Mouse (Mus musculus) forebrain, postnatal 0 days (tissue): ENCODE data around the gene Rspo4. TPM values are rescaled to one million over a fixed set of nuclear protein-coding genes. Genes with fewer than 3 reads are reported as not detected.

Experiments
- ATAC-seq: fragments of 200-750 bp; cut with Nextera tagmentation; 2 replicates; pipeline ENCODE4 v1.8.0; 2017; ENCODE audit warnings: mild to moderate bottlenecking, moderate library complexity
- DNase-seq: peaks from one replicate; pipeline ENCODE4 v3.0.0-alpha.2; 2015
- H3K27ac ChIP-seq: fragments of 300-500 bp; sonication (generic); 2 replicates; pipeline ENCODE4 v1.5.1; 2014; ENCODE audit warnings: low read depth, mild to moderate bottlenecking, antibody characterized with exemption, low read length, moderate library complexity, mixed read lengths
- H3K27me3 ChIP-seq: fragments of 300-500 bp; sonication (generic); 2 replicates; pipeline ENCODE4 v1.6.1; 2014; ENCODE audit warnings: mild to moderate bottlenecking, low read length, mixed read lengths; ENCODE audit not compliant: insufficient read depth
- H3K36me3 ChIP-seq: fragments of 300-500 bp; sonication (generic); 2 replicates; pipeline ENCODE4 v1.6.1; 2014; ENCODE audit warnings: mild to moderate bottlenecking, moderate library complexity; ENCODE audit not compliant: insufficient read depth
- H3K4me1 ChIP-seq: fragments of 300-500 bp; sonication (generic); 2 replicates; pipeline ENCODE4 v1.6.1; 2014; ENCODE audit warnings: antibody characterized with exemption; ENCODE audit not compliant: insufficient read depth
- H3K4me2 ChIP-seq: fragments of 300-500 bp; sonication (generic); 2 replicates; pipeline ENCODE4 v1.6.1; 2014; ENCODE audit warnings: low read depth, mild to moderate bottlenecking, moderate library complexity
- H3K4me3 ChIP-seq: fragments of 300-500 bp; sonication (generic); 2 replicates; pipeline ENCODE4 v1.5.1; 2014; ENCODE audit warnings: low read depth, low read length, mixed read lengths
- H3K9ac ChIP-seq: fragments of 300-500 bp; sonication (generic); 2 replicates; pipeline ENCODE4 v1.6.1; 2014; ENCODE audit warnings: mild to moderate bottlenecking
- H3K9me3 ChIP-seq: fragments of 300-500 bp; sonication (generic); 2 replicates; pipeline ENCODE4 v1.6.1; 2016; ENCODE audit warnings: low read length
- CTCF ChIP-seq: sonication (generic); IDR thresholded peaks from 2 replicates; pipeline ENCODE4 v1.5.1; 2016; ENCODE audit warnings: antibody characterized with exemption, control low read depth, low read depth
- WGBS: fragments of 180-500 bp; shearing (Covaris S2); extraction: QIAGEN DNeasy Blood & Tissue Kit; methylation state at CpG from one replicate; pipeline ENCODE4 v1.1.7; 2014; 5-methylcytosine and 5-hydroxymethylcytosine counted together
- polyA plus RNA-seq: library from polyadenylated mRNA; unstranded; fragments of >200 nt; fragmentation: Nextera tagmentation; extraction: Ambion mirVana; gene quantifications from 2 replicates; pipeline ENCODE4 v1.2.1, GENCODE M21; 2015
- total RNA-seq: library from RNA; depleted of rRNA; stranded (reverse); fragments of >200 nt; gene quantifications from 2 replicates; pipeline ENCODE4 v1.2.3, GENCODE M21; 2014

Rspo4 gene
- total and polyA plus RNA-seq, 2 experiments from 2014 or later, result 0.10 to 0.90 TPM

GRCm38 (mm10) chr2:151876012-151876485 lies 33.3 kb downstream of the Rspo4 start:
- Histone ChIP-seq H3K9me3 (no peaks in the 10 kb centered on the region), H3K4me3 (no peak overlapping the region), H3K27me3 (no peaks in the 10 kb centered on the region), H3K4me1 (no peaks in the 10 kb centered on the region), H3K36me3 (no peaks in the 10 kb centered on the region), H3K9ac (no peak overlapping the region), H3K27ac (no peak overlapping the region), H3K4me2 (no peak overlapping the region)
- peak; percentile 97 for TF ChIP-seq CTCF
- peak; percentile 86 for ATAC-seq
- DNase-seq, result peak; percentile 70
- WGBS, result 13% methylated on average over 8 of the region's 8 CpGs

GRCm38 (mm10) chr2:151878645-151879044 lies 35.9 kb downstream of the Rspo4 start:
- 79% methylated on average over 3 of the region's 3 CpGs for WGBS
- no peaks in the 10 kb centered on the region for H3K27me3 ChIP-seq
- no peaks in the 10 kb centered on the region for H3K36me3 ChIP-seq
- no peak overlapping the region for H3K27ac ChIP-seq
- no peak for TF ChIP-seq CTCF
- no peaks in the 10 kb centered on the region for H3K4me1 ChIP-seq
- H3K9me3 ChIP-seq, result no peaks in the 10 kb centered on the region
- H3K9ac ChIP-seq, result no peak overlapping the region
- H3K4me3 ChIP-seq, result no peak overlapping the region
- no peak for ATAC-seq
- DNase-seq, result no peak
- H3K4me2 ChIP-seq, result no peak overlapping the region

DNA sequence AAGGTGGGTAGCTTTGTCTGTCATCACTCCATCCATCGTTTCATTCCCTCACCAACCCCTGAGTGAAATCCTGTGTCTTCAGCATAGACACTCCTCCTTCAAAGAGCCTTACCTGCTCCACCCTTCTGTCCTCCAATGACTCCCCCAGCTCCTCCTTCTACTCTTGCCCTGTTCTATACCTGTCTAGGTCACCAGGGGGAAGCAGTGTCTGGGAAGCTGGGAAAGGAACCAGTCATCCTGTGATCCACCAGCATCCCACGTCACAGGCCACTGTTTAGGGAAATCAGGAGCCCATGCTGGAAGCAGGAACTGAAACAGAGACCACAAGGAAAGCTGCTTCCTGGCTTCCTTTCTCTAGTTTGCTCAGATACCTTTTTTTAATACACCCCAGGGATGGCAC lies 37.0 kb downstream of the Rspo4 start:
- peak; percentile 43; the same call in 1 of the 2 replicates for ATAC-seq
- Histone ChIP-seq H3K9me3 (no peaks in the 10 kb centered on the region), H3K4me3 (no peak overlapping the region), H3K27me3 (no peaks in the 10 kb centered on the region), H3K36me3 (no peaks in the 10 kb centered on the region), H3K9ac (no peak overlapping the region), H3K4me1 (no peaks in the 10 kb centered on the region), H3K27ac (no peak overlapping the region), H3K4me2 (no peak overlapping the region)
- no peak for DNase-seq
- 64% methylated on average over 2 of the region's 2 CpGs for WGBS
- peak; percentile 39; the same call in 1 of the 2 replicates for TF ChIP-seq CTCF

GRCm38 (mm10) chr2:151891031-151891430 lies 48.3 kb downstream of the Rspo4 start:
- no peak overlapping the region for H3K27ac ChIP-seq
- TF ChIP-seq CTCF, result no peak
- H3K9ac ChIP-seq, result no peak overlapping the region
- no peaks in the 10 kb centered on the region for H3K4me1 ChIP-seq
- H3K4me3 ChIP-seq, result no peak overlapping the region
- H3K9me3 ChIP-seq, result no peaks in the 10 kb centered on the region
- ATAC-seq, result no peak
- no peaks in the 10 kb centered on the region for H3K27me3 ChIP-seq
- H3K4me2 ChIP-seq, result no peak overlapping the region
- no peaks in the 10 kb centered on the region for H3K36me3 ChIP-seq
- DNase-seq, result peak; percentile 41
- WGBS, result 41% methylated on average over 6 of the region's 6 CpGs

GRCm38 (mm10) chr2:151893122-151893774 lies 50.5 kb downstream of the Rspo4 start:
- H3K4me3 ChIP-seq, result no peak overlapping the region

DNA sequence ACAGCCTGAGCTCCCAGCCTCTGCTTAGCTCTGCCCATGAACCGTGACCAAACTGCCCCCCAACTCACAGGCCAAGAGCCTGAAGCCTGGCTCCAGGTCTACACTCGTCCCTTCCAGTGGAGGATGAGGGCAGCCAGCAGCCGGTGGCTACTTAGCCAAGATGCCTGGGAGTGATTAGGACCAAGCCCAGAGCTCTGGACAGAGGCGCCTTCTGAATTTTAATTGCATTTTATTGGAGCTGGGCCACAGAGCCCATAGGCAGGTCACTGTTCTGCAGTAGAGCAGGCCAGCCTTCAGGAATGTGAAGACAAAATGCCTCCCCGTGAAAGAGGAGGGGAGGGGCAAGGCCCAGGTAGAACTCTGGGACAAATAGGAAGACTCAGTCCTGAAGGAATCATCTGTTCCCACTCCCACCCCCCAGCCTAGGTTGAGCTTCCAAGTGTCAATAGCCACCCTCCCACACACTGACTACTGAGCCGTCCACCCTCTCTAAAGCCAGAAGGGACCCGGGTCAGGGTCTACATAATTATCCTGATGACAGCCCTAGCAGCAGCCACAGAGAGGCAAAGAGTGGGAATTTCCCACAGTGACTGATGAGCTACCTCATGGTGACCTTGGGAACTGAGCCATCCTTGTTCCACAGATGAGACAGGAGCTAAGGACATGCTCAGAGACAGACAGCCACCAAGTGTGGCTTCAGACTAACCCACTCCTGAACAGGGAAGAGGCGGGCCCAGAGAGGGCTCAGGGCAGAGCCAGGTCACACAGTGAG lies 51.7 kb downstream of the Rspo4 start:
- no peak overlapping the region for H3K4me3 ChIP-seq
- ATAC-seq, result peak; percentile 71
- WGBS, result 57% methylated on average over 8 of the region's 8 CpGs

More at GRCm38 (mm10) chr2:151893122-151893774, 50.5 kb downstream of the Rspo4 start:
- H3K27ac ChIP-seq, result no peak overlapping the region
- H3K9ac ChIP-seq, result no peak overlapping the region
- DNase-seq, result no peak
- no peaks in the 10 kb centered on the region for H3K36me3 ChIP-seq
- H3K4me1 ChIP-seq, result no peaks in the 10 kb centered on the region
- H3K4me2 ChIP-seq, result no peak overlapping the region
- no peak for TF ChIP-seq CTCF
- 41% methylated on average over 15 of the region's 15 CpGs for WGBS
- no peaks in the 10 kb centered on the region for H3K9me3 ChIP-seq
- ATAC-seq, result peak; percentile 20; the same call in 1 of the 2 replicates
- H3K27me3 ChIP-seq, result no peaks in the 10 kb centered on the region

GRCm38 (mm10) chr2:151895911-151896310 lies 53.2 kb downstream of the Rspo4 start:
- Histone ChIP-seq H3K4me2 (no peak overlapping the region), H3K27me3 (no peaks in the 10 kb centered on the region), H3K27ac (no peak overlapping the region), H3K4me3 (no peak overlapping the region), H3K9ac (no peak overlapping the region), H3K9me3 (no peaks in the 10 kb centered on the region), H3K4me1 (no peaks in the 10 kb centered on the region), H3K36me3 (no peaks in the 10 kb centered on the region)
- no peak for TF ChIP-seq CTCF
- 75% methylated on average over 5 of the region's 5 CpGs for WGBS
- DNase-seq (no peak), ATAC-seq (no peak)

More for the DNA sequence above, 51.7 kb downstream of the Rspo4 start:
- H3K36me3 ChIP-seq, result no peaks in the 10 kb centered on the region
- no peaks in the 10 kb centered on the region for H3K9me3 ChIP-seq
- no peaks in the 10 kb centered on the region for H3K4me1 ChIP-seq
- DNase-seq, result peak; percentile 46
- no peak overlapping the region for H3K4me2 ChIP-seq
- no peak overlapping the region for H3K9ac ChIP-seq
- no peak for TF ChIP-seq CTCF
- no peaks in the 10 kb centered on the region for H3K27me3 ChIP-seq
- H3K27ac ChIP-seq, result no peak overlapping the region
